Mouse (Mus musculus): Measurements from ENCODE around the gene Tmtc2. TPM values are rescaled to one million over a fixed set of nuclear protein-coding genes. Genes with fewer than 3 reads are reported as not detected.

The Tmtc2 gene
- polyA plus RNA-seq, 1 experiment from 2014 or later = 6.2 TPM

DNA sequence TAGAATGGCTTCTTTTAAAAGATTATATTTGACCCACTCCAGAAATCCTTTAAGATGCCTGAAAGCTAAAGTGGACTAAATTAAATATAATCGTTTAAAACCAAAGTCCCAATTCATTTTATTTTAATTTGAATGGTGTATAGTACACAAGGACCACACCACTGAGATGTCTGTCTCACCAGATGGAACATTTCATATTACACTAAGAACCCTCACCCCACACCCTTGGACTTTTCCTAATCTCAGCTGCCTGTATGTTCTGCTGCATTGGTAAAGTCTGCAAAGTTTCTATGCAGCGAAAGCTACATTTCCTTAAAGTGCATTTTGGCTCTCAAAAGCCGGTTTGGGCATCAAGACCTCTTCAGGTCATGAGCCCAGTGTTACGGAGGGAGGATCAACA lies 12.7 kb downstream of the Tmtc2 start:
- no peak for ATAC-seq (ENCODE audit: insufficient read depth, low FRiP score, low TSS enrichment)
- Histone ChIP-seq H3K4me2 (ENCODE audit: low read depth) (no peak overlapping the region), H3K9me3 (ENCODE audit: control insufficient read depth, low read length) (no peaks in the 10 kb centered on the region), H3K4me1 (ENCODE audit: control insufficient read depth, insufficient read depth, low read length) (no peaks in the 10 kb centered on the region), H3K36me3 (ENCODE audit: control insufficient read depth, insufficient read depth, low read length) (no peaks in the 10 kb centered on the region), H3K27me3 (ENCODE audit: control insufficient read depth, insufficient read depth, low read length) (no peaks in the 10 kb centered on the region), H3K4me3 (ENCODE audit: low read depth, low read length) (no peak overlapping the region), H3K27ac (ENCODE audit: low read depth, low read length) (no peak overlapping the region), H3K9ac (ENCODE audit: low read length) (no peak overlapping the region)
- no peak for DNase-seq (ENCODE audit: low spot score)
- WGBS = 93% methylated on average over 4 of the region's 4 CpGs

DNA sequence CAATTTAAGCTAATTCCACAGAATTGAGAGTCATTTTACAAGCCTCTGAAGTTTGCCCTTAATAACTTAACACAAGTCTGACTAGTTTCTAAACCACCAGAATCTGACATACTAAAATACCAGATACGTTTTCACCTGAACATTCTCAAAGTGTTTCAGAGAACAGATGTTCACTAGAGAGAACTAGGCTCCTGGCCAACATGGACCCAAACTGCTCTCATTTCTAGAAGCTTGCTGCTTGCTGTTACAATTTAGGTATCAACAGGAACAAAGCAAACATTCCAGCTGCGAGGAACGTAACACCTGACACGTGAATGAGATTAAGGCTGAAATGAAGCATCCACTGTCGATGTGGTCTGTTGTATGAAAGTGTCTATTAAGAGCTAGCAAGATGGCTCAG lies 16.7 kb downstream of the Tmtc2 start:
- WGBS = 88% methylated on average over 5 of the region's 5 CpGs

DNA sequence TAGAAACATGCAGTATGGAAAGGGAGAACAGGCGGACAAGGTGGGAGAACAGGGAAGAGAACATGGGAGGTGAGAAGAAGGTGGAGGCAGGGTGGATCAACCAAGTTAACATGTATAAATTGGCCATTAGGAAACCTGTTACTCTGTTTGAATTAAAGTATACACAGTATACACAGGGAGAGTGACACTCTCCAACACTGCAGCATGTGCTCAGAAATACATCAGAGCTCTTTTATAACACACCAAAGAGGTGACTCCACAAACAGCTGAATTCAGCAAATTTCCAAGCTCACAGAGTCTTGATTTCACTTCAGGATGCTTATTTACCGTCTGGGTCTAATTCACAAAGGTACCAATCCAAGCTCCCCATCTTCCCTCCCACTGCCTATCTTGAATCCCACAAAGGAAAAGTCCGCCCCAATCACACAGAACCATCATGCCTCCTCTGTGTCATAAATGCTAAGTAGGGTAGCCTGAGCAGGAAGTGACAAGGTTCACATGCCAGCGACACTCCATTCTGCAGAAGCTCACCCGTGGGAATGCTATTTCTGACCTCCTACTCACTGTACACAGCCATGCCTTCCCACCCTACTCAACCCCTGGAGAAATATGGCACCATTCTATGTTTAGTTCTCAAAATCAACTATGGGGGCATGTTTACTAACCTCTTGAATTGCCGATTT lies 17.2 kb downstream of the Tmtc2 start:
- 83% methylated on average over 6 of the region's 6 CpGs for WGBS
- Histone ChIP-seq H3K4me1 (ENCODE audit: control insufficient read depth, insufficient read depth, low read length) (no peaks in the 10 kb centered on the region), H3K9ac (ENCODE audit: low read length) (no peak overlapping the region), H3K4me3 (ENCODE audit: low read depth, low read length) (no peak overlapping the region), H3K9me3 (ENCODE audit: control insufficient read depth, low read length) (no peaks in the 10 kb centered on the region), H3K4me2 (ENCODE audit: low read depth) (no peak overlapping the region), H3K27me3 (ENCODE audit: control insufficient read depth, insufficient read depth, low read length) (no peaks in the 10 kb centered on the region), H3K27ac (ENCODE audit: low read depth, low read length) (no peak overlapping the region), H3K36me3 (ENCODE audit: control insufficient read depth, insufficient read depth, low read length) (no peaks in the 10 kb centered on the region)
- ATAC-seq (ENCODE audit: insufficient read depth, low FRiP score, low TSS enrichment) (no peak), DNase-seq (ENCODE audit: low spot score) (no peak)

More for the DNA sequence above, 16.7 kb downstream of the Tmtc2 start:
- Histone ChIP-seq H3K9ac (ENCODE audit: low read length) (no peak overlapping the region), H3K9me3 (ENCODE audit: control insufficient read depth, low read length) (no peaks in the 10 kb centered on the region), H3K36me3 (ENCODE audit: control insufficient read depth, insufficient read depth, low read length) (no peaks in the 10 kb centered on the region), H3K27ac (ENCODE audit: low read depth, low read length) (no peak overlapping the region), H3K4me2 (ENCODE audit: low read depth) (no peak overlapping the region), H3K27me3 (ENCODE audit: control insufficient read depth, insufficient read depth, low read length) (no peaks in the 10 kb centered on the region), H3K4me3 (ENCODE audit: low read depth, low read length) (no peak overlapping the region), H3K4me1 (ENCODE audit: control insufficient read depth, insufficient read depth, low read length) (no peaks in the 10 kb centered on the region)
- no peak for ATAC-seq (ENCODE audit: insufficient read depth, low FRiP score, low TSS enrichment)
- no peak for DNase-seq (ENCODE audit: low spot score)

DNA sequence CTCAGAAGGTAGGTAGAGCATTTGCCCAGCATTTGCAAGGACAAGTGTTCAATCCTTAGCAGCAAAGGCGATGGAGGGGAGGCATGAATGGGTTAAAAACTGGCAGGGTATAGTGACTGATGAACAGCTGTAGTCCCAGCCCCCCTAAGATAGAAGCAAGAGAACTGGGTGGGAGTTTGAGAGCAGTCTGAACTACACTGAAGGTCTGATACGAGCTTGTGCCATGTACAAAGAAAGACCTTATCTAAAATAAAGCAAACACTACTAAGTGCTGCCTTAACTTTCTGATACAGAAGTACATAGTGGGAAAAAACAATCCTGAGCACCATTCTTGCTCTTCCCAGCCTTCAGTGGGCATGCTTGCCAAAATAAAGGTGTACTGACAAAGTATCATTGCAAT lies 20.1 kb downstream of the Tmtc2 start:
- Histone ChIP-seq H3K4me3 (ENCODE audit: low read depth, low read length) (no peak overlapping the region), H3K4me1 (ENCODE audit: control insufficient read depth, insufficient read depth, low read length) (no peaks in the 10 kb centered on the region), H3K27me3 (ENCODE audit: control insufficient read depth, insufficient read depth, low read length) (no peaks in the 10 kb centered on the region), H3K36me3 (ENCODE audit: control insufficient read depth, insufficient read depth, low read length) (no peaks in the 10 kb centered on the region), H3K9me3 (ENCODE audit: control insufficient read depth, low read length) (no peaks in the 10 kb centered on the region), H3K4me2 (ENCODE audit: low read depth) (no peak overlapping the region), H3K27ac (ENCODE audit: low read depth, low read length) (no peak overlapping the region), H3K9ac (ENCODE audit: low read length) (no peak overlapping the region)
- no peak for ATAC-seq (ENCODE audit: insufficient read depth, low FRiP score, low TSS enrichment)
- 97% methylated on average over 2 of the region's 2 CpGs for WGBS
- DNase-seq (ENCODE audit: low spot score) = no peak

DNA sequence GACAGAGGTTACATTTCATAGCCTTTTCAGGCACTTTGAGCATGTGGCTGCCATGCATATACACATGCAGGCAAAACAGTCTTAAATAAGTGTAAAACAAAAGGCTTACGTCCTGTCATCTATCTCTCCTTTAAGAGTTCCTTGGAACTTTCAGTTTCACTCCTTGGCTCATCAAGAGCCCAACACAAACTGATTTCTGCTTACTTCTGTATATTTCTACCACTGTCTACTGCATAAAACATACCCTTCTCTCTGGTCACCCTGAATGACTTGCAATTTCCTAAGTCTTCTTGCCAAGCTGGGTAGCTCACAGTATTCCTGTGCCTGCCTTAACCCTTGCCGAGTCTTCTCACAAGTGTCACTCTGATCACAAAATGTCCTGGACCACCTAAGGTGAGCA lies 26.2 kb downstream of the Tmtc2 start:
- Histone ChIP-seq H3K9ac (ENCODE audit: low read length) (no peak overlapping the region), H3K4me2 (ENCODE audit: low read depth) (no peak overlapping the region), H3K27ac (ENCODE audit: low read depth, low read length) (no peak overlapping the region), H3K4me3 (ENCODE audit: low read depth, low read length) (no peak overlapping the region), H3K36me3 (ENCODE audit: control insufficient read depth, insufficient read depth, low read length) (no peaks in the 10 kb centered on the region), H3K9me3 (ENCODE audit: control insufficient read depth, low read length) (no peaks in the 10 kb centered on the region), H3K27me3 (ENCODE audit: control insufficient read depth, insufficient read depth, low read length) (no peaks in the 10 kb centered on the region), H3K4me1 (ENCODE audit: control insufficient read depth, insufficient read depth, low read length) (no peaks in the 10 kb centered on the region)
- WGBS = 90% methylated on average over 2 of the region's 2 CpGs
- no peak for ATAC-seq (ENCODE audit: insufficient read depth, low FRiP score, low TSS enrichment)
- DNase-seq (ENCODE audit: low spot score) = no peak

DNA sequence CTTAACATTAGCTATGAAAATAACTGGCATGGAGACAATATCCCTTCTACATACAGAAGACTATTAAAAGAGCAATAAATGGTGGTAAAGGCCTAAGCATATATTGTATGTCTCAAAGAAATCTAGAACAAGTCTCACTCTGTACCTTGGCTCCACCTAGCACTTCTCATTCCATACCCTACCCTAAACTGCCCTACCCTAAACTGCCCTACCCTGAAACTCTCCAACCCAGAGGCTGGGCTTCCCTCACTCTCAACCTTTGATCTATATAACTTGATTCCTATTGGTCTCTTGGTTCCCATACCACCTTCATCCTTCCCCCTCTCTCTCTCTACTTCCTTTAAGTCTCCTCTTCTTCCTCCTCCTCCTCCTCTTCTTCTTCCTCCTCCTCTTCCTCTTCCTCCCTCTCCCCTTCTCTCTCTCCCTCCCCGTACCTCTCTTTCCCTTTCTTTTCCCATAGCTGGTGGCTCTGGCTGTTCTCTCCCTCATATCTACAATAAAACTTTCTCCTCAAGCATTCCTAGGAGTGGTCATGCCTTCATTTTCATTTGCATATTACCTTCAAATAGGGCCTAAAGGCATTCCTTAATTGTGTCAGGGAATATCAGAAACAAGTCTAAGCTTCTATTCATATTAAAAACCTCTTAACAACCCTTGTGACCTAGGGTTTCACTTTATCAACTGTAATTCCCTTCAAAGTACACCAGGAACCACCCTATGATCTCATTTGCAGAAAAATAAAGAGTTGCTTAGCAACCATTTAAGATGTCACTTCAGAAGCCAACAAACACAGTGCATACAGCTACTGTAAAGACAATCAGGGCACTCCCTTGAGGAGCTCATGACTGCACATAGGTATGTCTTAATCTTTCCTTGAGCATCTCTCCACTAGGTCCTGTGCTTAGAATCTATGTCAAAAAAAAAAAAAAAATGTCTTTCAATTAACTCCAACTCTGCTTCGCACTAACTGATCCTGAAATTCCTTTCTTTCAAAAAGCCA lies 29.9 kb downstream of the Tmtc2 start:
- H3K27me3 ChIP-seq (ENCODE audit: control insufficient read depth, insufficient read depth, low read length) = no peaks in the 10 kb centered on the region
- H3K4me3 ChIP-seq (ENCODE audit: low read depth, low read length) = no peak overlapping the region
- WGBS = 85% methylated on average over 2 of the region's 2 CpGs
- no peak for DNase-seq (ENCODE audit: low spot score)
- no peak overlapping the region for H3K9ac ChIP-seq (ENCODE audit: low read length)
- H3K9me3 ChIP-seq (ENCODE audit: control insufficient read depth, low read length) = no peaks in the 10 kb centered on the region
- no peak for ATAC-seq (ENCODE audit: insufficient read depth, low FRiP score, low TSS enrichment)
- H3K4me1 ChIP-seq (ENCODE audit: control insufficient read depth, insufficient read depth, low read length) = no peaks in the 10 kb centered on the region
- no peak overlapping the region for H3K4me2 ChIP-seq (ENCODE audit: low read depth)
- no peaks in the 10 kb centered on the region for H3K36me3 ChIP-seq (ENCODE audit: control insufficient read depth, insufficient read depth, low read length)
- H3K27ac ChIP-seq (ENCODE audit: low read depth, low read length) = no peak overlapping the region

DNA sequence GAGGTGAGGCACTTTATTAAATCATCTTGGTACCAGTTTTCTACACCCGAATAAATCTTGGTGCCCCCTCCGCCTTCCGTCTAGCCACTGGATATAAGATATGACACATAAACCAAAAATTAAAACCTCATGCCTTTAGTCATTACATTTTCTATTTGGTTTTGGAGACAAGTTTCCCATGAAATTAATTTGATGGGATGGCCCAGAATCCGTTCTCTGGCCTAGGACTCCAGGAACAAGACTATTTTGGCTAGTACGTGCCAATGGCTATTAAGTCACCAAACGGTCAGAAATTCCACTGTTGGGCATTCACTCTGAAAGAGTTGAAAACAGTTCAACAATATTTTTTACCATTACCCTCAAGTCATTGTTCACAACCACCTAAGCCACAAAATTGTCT lies 32.2 kb downstream of the Tmtc2 start:
- ATAC-seq (ENCODE audit: insufficient read depth, low FRiP score, low TSS enrichment) (no peak), DNase-seq (ENCODE audit: low spot score) (no peak)
- no peaks in the 10 kb centered on the region for H3K4me1 ChIP-seq (ENCODE audit: control insufficient read depth, insufficient read depth, low read length)
- H3K27ac ChIP-seq (ENCODE audit: low read depth, low read length) = no peak overlapping the region
- no peak overlapping the region for H3K9ac ChIP-seq (ENCODE audit: low read length)
- H3K4me2 ChIP-seq (ENCODE audit: low read depth) = no peak overlapping the region
- H3K9me3 ChIP-seq (ENCODE audit: control insufficient read depth, low read length) = no peaks in the 10 kb centered on the region
- no peaks in the 10 kb centered on the region for H3K36me3 ChIP-seq (ENCODE audit: control insufficient read depth, insufficient read depth, low read length)
- H3K27me3 ChIP-seq (ENCODE audit: control insufficient read depth, insufficient read depth, low read length) = no peaks in the 10 kb centered on the region
- H3K4me3 ChIP-seq (ENCODE audit: low read depth, low read length) = no peak overlapping the region
- 94% methylated on average over 6 of the region's 6 CpGs for WGBS

DNA sequence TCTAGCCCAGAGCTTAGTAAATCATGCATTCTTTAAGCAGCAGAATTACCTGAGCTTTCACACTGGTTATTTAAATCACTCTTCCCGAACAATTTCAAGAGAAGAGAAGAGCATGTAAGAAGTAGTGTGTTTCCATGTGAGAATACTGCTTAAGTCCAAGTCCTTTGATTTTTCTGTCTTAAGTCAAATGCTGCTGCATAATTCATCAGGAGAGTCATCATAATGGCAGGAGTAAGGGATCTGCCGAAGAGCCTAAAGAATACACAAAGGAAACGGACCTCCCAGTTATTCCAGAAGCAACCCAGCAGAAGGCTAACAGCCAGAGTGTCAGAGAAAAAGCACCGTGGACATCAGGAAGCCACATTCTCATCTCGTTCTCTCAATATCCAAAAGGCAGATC lies 34.6 kb downstream of the Tmtc2 start:
- no peak overlapping the region for H3K27ac ChIP-seq (ENCODE audit: low read depth, low read length)
- H3K4me2 ChIP-seq (ENCODE audit: low read depth) = no peak overlapping the region
- WGBS = 71% methylated on average over 5 of the region's 5 CpGs
- no peaks in the 10 kb centered on the region for H3K36me3 ChIP-seq (ENCODE audit: control insufficient read depth, insufficient read depth, low read length)
- H3K9ac ChIP-seq (ENCODE audit: low read length) = no peak overlapping the region
- H3K4me3 ChIP-seq (ENCODE audit: low read depth, low read length) = no peak overlapping the region
- no peaks in the 10 kb centered on the region for H3K4me1 ChIP-seq (ENCODE audit: control insufficient read depth, insufficient read depth, low read length)
- DNase-seq (ENCODE audit: low spot score) = no peak
- H3K27me3 ChIP-seq (ENCODE audit: control insufficient read depth, insufficient read depth, low read length) = no peaks in the 10 kb centered on the region
- no peaks in the 10 kb centered on the region for H3K9me3 ChIP-seq (ENCODE audit: control insufficient read depth, low read length)
- no peak for ATAC-seq (ENCODE audit: insufficient read depth, low FRiP score, low TSS enrichment)

DNA sequence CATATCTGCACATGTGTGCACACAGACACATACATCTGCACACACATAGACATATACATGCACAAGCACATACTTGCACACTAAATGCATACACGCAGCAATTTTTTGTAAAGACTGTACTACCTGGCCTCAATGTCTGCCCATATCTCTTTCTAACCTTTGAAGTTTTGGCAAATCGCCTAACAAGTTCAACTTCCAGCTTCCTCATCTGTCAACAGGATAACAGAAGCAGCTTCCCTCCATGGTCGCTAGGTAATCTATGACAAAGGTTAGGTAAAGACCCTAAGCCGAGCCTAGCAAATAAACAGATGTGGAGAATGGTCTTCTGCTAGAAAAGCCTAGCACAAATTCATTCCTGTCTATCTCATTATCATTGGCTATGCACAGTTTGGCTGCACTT lies 37.3 kb downstream of the Tmtc2 start:
- WGBS = 88% methylated on average over 4 of the region's 4 CpGs
- no peaks in the 10 kb centered on the region for H3K27me3 ChIP-seq (ENCODE audit: control insufficient read depth, insufficient read depth, low read length)

More for the DNA sequence above, 37.3 kb downstream of the Tmtc2 start:
- H3K4me2 ChIP-seq (ENCODE audit: low read depth) = no peak overlapping the region
- no peaks in the 10 kb centered on the region for H3K4me1 ChIP-seq (ENCODE audit: control insufficient read depth, insufficient read depth, low read length)
- no peaks in the 10 kb centered on the region for H3K9me3 ChIP-seq (ENCODE audit: control insufficient read depth, low read length)
- no peak for DNase-seq (ENCODE audit: low spot score)
- no peak overlapping the region for H3K9ac ChIP-seq (ENCODE audit: low read length)
- H3K27ac ChIP-seq (ENCODE audit: low read depth, low read length) = no peak overlapping the region
- ATAC-seq (ENCODE audit: insufficient read depth, low FRiP score, low TSS enrichment) = no peak
- no peaks in the 10 kb centered on the region for H3K36me3 ChIP-seq (ENCODE audit: control insufficient read depth, insufficient read depth, low read length)
- no peak overlapping the region for H3K4me3 ChIP-seq (ENCODE audit: low read depth, low read length)
